Mouse (Mus musculus): ENCODE data around the gene Ndufs4. TPM values are rescaled to one million over a fixed set of nuclear protein-coding genes. Genes with fewer than 3 reads are reported as not detected.

The Ndufs4 gene
- polyA plus RNA-seq, 1 experiment from 2014 or later, result 161 TPM

DNA sequence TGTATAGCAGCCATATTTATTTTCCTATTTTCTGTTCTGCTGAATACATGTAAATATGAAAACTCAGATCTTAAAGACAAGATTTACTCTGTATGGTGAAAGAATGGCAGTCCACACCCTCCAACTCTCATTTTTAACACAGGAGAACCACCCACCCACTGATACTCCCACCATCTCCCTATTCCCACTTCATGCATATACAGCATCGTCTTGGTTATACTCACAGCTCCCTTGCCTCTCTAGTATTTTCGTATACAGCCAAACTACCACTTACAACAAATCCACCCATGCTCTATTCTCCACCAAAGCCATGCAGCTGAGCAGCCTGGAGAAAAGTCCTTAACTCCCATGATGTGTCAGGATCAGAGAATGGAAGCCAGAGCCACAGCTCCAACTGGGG lies 6.7 kb upstream of the Ndufs4 start:
- Histone ChIP-seq H3K4me3 (no peak overlapping the region), H3K9me3 (replicated peaks) (no peaks in the 10 kb centered on the region), H3K4me2 (no peak overlapping the region), H3K27me3 (replicated peaks) (no peaks in the 10 kb centered on the region), H3K9ac (no peak overlapping the region), H3K4me1 (no peaks in the 10 kb centered on the region), H3K27ac (no peak overlapping the region), H3K36me3 (no peaks in the 10 kb centered on the region)
- ATAC-seq, result no peak
- WGBS (ENCODE audit: insufficient replicate concordance), result 80% methylated on average over 2 of the region's 2 CpGs

DNA sequence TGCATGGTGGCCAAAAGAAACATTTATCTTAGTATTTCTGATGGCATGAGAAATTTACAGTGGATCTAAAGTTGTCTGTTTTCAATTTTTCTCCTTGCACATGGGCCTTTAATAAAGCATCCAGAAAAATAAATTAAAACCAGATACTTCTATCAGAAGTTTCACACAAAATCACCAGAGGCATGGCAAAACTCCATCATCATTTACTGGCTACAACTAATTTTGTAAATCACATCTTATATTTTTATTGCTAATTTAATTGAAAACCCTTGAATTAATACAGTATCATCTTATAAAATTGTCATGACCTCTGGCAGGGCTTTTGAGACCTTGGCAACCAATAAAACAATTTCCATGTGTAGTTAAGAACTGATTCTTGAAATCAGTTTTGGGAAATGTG lies 4.4 kb upstream of the Ndufs4 start:
- H3K27me3 ChIP-seq (replicated peaks), result no peaks in the 10 kb centered on the region
- ATAC-seq, result no peak
- no peak overlapping the region for H3K27ac ChIP-seq
- H3K9ac ChIP-seq, result no peak overlapping the region
- no peaks in the 10 kb centered on the region for H3K9me3 ChIP-seq (replicated peaks)
- H3K4me3 ChIP-seq, result no peak overlapping the region
- no peak overlapping the region for H3K4me2 ChIP-seq
- H3K4me1 ChIP-seq, result peaks cover 6% of the 10 kb centered on the region; the same call in 1 of the 2 replicates
- H3K36me3 ChIP-seq, result no peaks in the 10 kb centered on the region

DNA sequence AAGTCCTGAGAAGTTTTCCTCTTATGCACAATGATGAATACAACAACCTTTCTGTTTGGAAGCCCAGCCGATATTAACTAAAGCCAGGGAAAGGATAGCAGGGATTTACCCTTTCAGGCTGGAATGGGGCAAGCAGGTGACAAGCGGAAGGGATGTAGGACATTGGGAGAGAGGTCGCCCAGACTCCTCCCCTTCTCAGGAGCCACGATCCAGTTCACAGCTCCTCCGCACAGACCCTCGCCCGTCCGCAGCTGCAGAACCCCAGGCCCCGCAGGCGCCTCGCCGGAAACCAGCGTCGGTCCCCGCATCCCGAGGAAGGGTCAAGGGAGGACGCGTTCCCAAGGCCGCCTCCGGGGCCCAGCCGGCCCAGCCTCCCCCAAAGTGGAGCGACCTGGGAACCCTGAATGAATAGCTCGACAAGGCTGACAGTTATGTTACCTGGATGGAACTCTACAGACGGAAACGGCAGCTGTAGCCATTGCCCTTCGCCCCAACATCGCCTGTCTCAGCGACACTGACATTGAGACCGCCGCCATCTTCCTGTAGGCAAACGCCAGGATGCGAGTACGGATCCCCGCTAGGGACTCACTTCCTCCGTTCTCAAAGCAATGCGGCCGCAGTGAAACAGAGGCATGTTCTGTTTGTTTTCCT lies 412 bp downstream of the Ndufs4 start:
- H3K4me3 ChIP-seq, result peak overlapping the region; percentile 79
- H3K27me3 ChIP-seq (replicated peaks), result no peaks in the 10 kb centered on the region
- peaks cover 2% of the 10 kb centered on the region for H3K36me3 ChIP-seq
- peak overlapping the region; percentile 69 for H3K27ac ChIP-seq
- peaks cover 16% of the 10 kb centered on the region for H3K4me1 ChIP-seq
- peak overlapping the region; percentile 84 for H3K4me2 ChIP-seq
- no peaks in the 10 kb centered on the region for H3K9me3 ChIP-seq (replicated peaks)
- under 1% methylated on average over 37 of the region's 37 CpGs for WGBS (ENCODE audit: insufficient replicate concordance)
- H3K9ac ChIP-seq, result peak overlapping the region; percentile 79
- peak; percentile 85 for ATAC-seq

DNA sequence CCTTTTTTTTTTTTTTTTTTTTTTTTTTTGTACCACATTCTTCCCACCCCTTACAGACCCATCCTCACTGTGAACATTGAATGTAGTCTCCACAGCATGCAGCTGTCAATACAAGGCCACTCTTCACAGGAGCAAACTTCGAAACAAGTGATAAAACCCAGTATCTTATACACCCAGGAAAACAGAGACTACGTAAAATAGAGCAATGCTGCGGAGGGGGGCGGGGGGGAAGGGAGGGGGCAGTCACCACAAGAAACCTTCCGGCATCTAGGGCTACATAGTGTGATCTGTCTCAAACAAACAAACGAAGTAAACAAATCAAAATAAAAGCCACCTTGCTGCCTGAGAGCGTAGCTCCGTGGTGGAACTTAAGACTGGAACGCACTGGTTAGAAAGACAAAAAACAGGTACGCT lies 977 bp downstream of the Ndufs4 start:
- H3K9me3 ChIP-seq (replicated peaks), result no peaks in the 10 kb centered on the region
- H3K27me3 ChIP-seq (replicated peaks), result no peaks in the 10 kb centered on the region
- WGBS (ENCODE audit: insufficient replicate concordance), result 2% methylated on average over 10 of the region's 10 CpGs
- H3K27ac ChIP-seq, result no peak overlapping the region
- peak overlapping the region; percentile 79 for H3K4me3 ChIP-seq
- H3K36me3 ChIP-seq, result peaks cover 8% of the 10 kb centered on the region
- H3K9ac ChIP-seq, result peak overlapping the region; percentile 79
- ATAC-seq, result peak; percentile 65
- H3K4me2 ChIP-seq, result peak overlapping the region; percentile 84
- H3K4me1 ChIP-seq, result peaks cover 16% of the 10 kb centered on the region

DNA sequence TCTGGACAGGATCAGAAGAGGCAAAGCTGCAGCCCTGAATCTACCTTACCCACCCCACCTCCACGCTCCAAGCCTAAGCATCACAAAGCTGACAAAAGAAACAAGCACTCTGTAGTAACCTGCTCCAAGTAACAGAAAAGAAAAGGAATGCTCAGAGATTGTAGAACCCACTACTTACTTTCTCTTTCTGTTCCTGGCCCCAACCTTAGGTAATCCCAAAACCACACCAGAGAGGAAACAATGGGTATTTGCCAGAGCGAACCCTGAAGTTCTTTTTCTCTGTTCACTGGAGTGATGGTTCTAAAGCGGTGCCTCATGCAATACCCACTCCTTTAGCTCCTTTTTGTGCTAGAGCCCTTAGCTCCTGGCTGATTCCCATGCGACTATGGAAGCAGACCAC lies 11.5 kb downstream of the Ndufs4 start:
- ATAC-seq, result no peak
- Histone ChIP-seq H3K36me3 (peaks cover 30% of the 10 kb centered on the region), H3K4me2 (no peak overlapping the region), H3K4me1 (no peaks in the 10 kb centered on the region; the same call in 1 of the 2 replicates), H3K9me3 (replicated peaks) (no peaks in the 10 kb centered on the region; the same call in 1 of the 2 replicates), H3K27me3 (replicated peaks) (no peaks in the 10 kb centered on the region), H3K27ac (no peak overlapping the region), H3K9ac (no peak overlapping the region), H3K4me3 (no peak overlapping the region)
- WGBS (ENCODE audit: insufficient replicate concordance), result 82% methylated on average over 4 of the region's 4 CpGs

DNA sequence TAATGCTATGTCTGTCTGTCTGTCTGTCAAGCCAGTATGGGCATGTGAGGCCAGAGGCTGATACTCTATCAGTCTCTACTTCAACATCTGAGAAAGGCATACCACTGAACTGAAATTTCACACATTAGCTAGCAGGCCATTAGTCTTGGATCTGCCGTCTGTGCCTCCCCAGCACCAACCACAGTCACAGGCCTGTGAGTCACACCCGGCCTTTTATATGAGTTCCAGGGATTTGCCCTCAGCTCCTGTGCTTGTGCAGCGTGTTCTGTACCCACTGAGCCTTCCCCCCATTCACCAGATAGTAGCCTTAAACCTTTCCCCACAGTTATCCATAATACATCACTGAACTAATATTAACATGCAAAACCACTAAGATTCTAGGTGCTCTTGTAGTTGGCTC lies 26.0 kb downstream of the Ndufs4 start:
- 73% methylated on average over 3 of the region's 3 CpGs for WGBS (ENCODE audit: insufficient replicate concordance)
- Histone ChIP-seq H3K36me3 (peaks cover 6% of the 10 kb centered on the region; the same call in 1 of the 2 replicates), H3K9me3 (replicated peaks) (no peaks in the 10 kb centered on the region), H3K4me3 (no peak overlapping the region), H3K9ac (no peak overlapping the region), H3K4me1 (no peaks in the 10 kb centered on the region), H3K27ac (no peak overlapping the region), H3K4me2 (no peak overlapping the region), H3K27me3 (replicated peaks) (no peaks in the 10 kb centered on the region)
- ATAC-seq, result no peak

DNA sequence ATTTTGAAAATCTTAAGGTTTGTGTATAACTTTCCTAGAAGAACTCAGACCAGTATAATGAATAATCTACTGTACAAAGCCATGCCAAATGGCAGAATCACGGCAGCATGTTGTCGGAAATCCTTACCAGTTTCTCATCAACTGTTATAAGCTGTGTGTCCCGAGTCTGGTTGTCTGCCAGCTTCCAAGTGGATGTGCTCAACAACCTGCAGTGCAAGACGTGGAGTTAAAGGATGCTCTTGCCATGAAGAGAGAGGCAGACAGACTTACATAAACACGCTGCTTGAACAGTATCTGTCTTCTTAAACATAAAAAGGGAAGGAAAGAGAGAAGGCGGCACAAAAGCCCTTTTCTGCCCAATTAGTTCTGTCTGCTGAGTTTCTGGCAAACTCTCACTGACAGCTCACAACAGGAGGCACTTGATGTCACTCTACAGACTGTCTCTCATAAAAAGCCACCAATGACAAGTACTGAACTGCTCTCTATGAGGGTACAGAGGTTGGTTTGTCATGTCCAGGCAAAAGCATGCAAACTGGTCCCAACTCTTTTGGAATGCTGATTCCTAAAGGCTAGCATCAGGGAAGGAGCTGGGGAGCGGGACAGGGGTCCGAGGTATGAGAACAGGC lies 36.6 kb downstream of the Ndufs4 start:
- ATAC-seq, result no peak

DNA sequence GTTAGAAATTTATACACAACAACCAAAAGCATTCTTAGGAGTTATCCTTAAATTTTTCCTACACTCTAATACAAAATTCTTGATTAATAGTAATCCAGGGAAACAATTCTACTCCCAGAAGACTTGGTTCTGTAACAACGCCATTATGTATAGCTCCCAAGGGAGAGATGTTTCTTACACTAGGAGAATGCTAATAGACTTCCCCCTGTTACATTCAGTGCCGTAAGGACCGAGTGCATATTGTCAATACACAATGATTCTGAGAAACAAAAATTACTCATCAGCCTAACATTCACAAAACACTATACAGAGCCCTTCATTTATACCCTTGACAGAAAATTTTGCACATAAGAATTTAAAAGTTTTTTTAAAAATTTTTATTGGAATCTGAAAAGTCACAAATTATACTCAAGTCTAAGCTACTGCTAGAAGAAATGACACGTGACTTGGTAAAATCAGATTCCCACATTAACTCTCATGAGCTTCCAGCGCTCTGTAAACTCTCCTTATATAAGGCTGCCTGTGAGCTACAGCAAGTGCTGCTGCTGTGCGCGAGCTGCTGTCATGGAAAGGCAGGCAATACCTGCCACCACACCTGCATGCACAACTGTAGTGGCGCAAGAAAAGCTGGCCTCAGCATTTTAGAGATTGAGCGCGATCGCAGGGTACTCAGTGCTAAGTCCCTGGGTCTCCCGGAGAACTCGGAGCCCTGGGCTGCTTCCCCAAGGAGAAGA lies 42.9 kb downstream of the Ndufs4 start:
- 82% methylated on average over 13 of the region's 13 CpGs for WGBS (ENCODE audit: insufficient replicate concordance)
- no peak overlapping the region for H3K4me3 ChIP-seq
- no peaks in the 10 kb centered on the region for H3K9me3 ChIP-seq (replicated peaks)
- peaks cover 22% of the 10 kb centered on the region for H3K4me1 ChIP-seq
- ATAC-seq, result no peak
- H3K27me3 ChIP-seq (replicated peaks), result no peaks in the 10 kb centered on the region
- H3K9ac ChIP-seq, result no peak overlapping the region
- H3K4me2 ChIP-seq, result no peak overlapping the region
- H3K36me3 ChIP-seq, result 0 out of 2 replicates have a peak, but pooled peaks cover 4% of the 10 kb centered on the region
- H3K27ac ChIP-seq, result no peak overlapping the region

More for the DNA sequence above, 36.6 kb downstream of the Ndufs4 start:
- no peaks in the 10 kb centered on the region for H3K9me3 ChIP-seq (replicated peaks)
- H3K27me3 ChIP-seq (replicated peaks), result no peaks in the 10 kb centered on the region
- no peak overlapping the region for H3K27ac ChIP-seq
- 0 out of 2 replicates have a peak, but pooled peaks cover 4% of the 10 kb centered on the region for H3K36me3 ChIP-seq
- H3K9ac ChIP-seq, result no peak overlapping the region
- WGBS (ENCODE audit: insufficient replicate concordance), result 81% methylated on average over 8 of the region's 8 CpGs
- H3K4me2 ChIP-seq, result no peak overlapping the region
- peaks cover under 1% of the 10 kb centered on the region; the same call in 1 of the 2 replicates for H3K4me1 ChIP-seq
- no peak overlapping the region for H3K4me3 ChIP-seq

DNA sequence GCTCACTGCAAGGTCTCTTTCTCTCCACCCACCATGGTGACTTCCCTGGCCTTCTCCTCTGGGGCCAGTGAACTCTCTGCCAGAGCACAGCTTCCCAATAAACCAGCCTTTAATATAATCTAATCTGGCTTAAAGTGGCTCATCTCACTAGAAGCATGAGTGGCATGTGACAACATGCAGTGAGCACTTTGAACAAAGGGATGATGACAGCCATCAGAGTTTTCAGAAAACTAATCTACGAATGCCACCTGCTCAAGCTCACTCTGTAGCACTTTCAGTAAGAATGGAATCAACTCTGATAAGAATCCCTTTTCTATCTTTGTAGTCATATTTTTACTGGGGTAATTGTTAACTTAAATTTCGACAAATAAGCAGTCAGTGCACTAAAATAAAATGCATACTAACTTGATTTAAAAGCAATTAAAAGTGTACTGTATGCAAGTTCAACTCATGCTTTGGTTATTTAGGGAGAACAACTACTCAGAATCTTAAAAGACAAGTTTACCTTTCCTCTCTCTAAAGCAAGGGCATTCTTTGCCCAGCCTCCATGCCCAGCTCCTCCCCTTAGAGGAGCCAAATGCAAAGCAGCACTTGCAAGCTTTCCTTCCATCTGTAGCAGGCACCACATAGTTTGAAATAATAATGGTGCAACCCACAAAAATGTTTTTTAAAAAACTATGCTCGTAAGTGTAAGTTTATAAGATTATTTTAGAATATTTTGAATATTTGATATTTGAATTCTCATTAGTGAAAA lies 43.7 kb downstream of the Ndufs4 start:
- Histone ChIP-seq H3K36me3 (0 out of 2 replicates have a peak, but pooled peaks cover under 1% of the 10 kb centered on the region), H3K4me3 (no peak overlapping the region), H3K27me3 (replicated peaks) (no peaks in the 10 kb centered on the region), H3K9me3 (replicated peaks) (no peaks in the 10 kb centered on the region), H3K4me2 (peak overlapping the region; percentile 39), H3K27ac (peak overlapping the region; percentile 72), H3K4me1 (peaks cover 22% of the 10 kb centered on the region), H3K9ac (no peak overlapping the region)
- 36% methylated on average over 3 of the region's 3 CpGs for WGBS (ENCODE audit: insufficient replicate concordance)
- ATAC-seq, result peak; percentile 90

DNA sequence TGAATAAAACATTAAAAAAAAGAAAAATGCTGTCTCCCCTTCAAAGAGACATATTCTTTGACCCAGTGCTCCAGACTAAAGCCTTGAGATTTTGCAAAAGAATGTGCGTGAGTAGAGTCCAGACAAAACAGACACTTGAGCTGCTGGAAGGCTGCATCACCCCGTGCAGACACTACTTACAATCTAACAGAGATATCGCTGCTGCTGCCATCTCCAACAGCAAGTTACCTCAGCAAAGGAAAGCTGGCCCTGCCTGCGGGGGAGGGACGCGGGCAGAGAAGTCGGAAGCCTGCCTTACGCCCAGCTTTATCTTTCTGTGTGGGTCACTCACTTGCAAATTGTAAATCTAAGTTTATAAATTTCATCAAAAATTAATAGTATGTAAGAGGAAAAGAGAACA lies 45.1 kb downstream of the Ndufs4 start:
- WGBS (ENCODE audit: insufficient replicate concordance), result 21% methylated on average over 8 of the region's 8 CpGs
- H3K4me3 ChIP-seq, result no peak overlapping the region
- no peaks in the 10 kb centered on the region for H3K36me3 ChIP-seq
- ATAC-seq, result peak; percentile 76
- H3K4me1 ChIP-seq, result peaks cover 22% of the 10 kb centered on the region
- no peaks in the 10 kb centered on the region for H3K27me3 ChIP-seq (replicated peaks)
- peak overlapping the region; percentile 47 for H3K4me2 ChIP-seq
- no peak overlapping the region for H3K9ac ChIP-seq
- H3K9me3 ChIP-seq (replicated peaks), result no peaks in the 10 kb centered on the region
- H3K27ac ChIP-seq, result no peak overlapping the region

DNA sequence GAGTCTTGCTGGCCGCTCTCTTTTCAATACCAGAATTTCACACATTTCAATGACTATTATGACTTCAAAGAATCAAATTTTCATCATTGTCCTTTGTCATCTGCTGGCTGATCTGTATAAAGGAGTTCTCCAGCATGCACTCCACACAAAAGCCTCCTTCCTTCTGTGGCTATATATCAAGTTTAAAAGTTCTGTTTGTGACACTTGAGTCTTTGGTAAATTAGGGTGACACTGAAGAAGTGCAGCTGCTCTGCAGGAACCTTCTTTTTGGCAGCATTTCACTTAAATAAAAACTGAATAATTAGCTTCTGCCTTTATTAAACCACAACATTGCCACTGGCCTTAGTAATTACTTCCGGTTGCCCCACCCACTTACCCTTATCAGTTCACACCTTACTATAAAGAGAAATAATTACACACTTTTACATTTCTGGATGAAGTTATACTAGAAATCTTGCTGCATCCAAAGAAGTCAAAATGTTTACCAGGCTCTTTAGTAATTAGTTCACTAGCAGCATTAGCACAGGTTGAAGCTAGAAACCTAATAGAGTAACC lies 68.1 kb downstream of the Ndufs4 start:
- H3K9me3 ChIP-seq (replicated peaks), result no peaks in the 10 kb centered on the region
- H3K9ac ChIP-seq, result no peak overlapping the region
- H3K36me3 ChIP-seq, result no peaks in the 10 kb centered on the region
- no peak for ATAC-seq
- no peak overlapping the region for H3K4me2 ChIP-seq
- H3K4me1 ChIP-seq, result peaks cover 12% of the 10 kb centered on the region
- WGBS (ENCODE audit: insufficient replicate concordance), result 77% methylated on average over 2 of the region's 2 CpGs
- H3K27ac ChIP-seq, result no peak overlapping the region
- no peaks in the 10 kb centered on the region for H3K27me3 ChIP-seq (replicated peaks)
- H3K4me3 ChIP-seq, result no peak overlapping the region
